Mouse (Mus musculus): ENCODE data around the gene Cyb5r1. TPM values are rescaled to one million over a fixed set of nuclear protein-coding genes. Genes with fewer than 3 reads are reported as not detected.
"Not testable (repeated sequence)": the region's sequence is repeated elsewhere in the genome, so short reads cannot be mapped to it uniquely, and the experiment has no call there.

Gene Cyb5r1
- total RNA-seq, 1 experiment from 2014 or later = 23.4 TPM

- no peak for ATAC-seq (replicated peaks; ENCODE audit: low read depth, poor library complexity, severe bottlenecking)
Measured at GRCm38 (mm10) chr1:134411706-134412629, 6.6 kb downstream of the Cyb5r1 start.

- ATAC-seq (replicated peaks; ENCODE audit: low read depth, poor library complexity, severe bottlenecking) = no peak
Measured at GRCm38 (mm10) chr1:134414038-134414437, 8.7 kb downstream of the Cyb5r1 start.

GRCm38 (mm10) chr1:134414501-134415167 is 9.3 kb downstream of the Cyb5r1 start:
- ATAC-seq (replicated peaks; ENCODE audit: low read depth, poor library complexity, severe bottlenecking) = peak; percentile 8

GRCm38 (mm10) chr1:134415168-134415831 is 9.9 kb downstream of the Cyb5r1 start, which contains the start of gene Adipor1:
Adipor1 (plus strand) TSS chr1:134415378.
- ATAC-seq (replicated peaks; ENCODE audit: low read depth, poor library complexity, severe bottlenecking) = peak; percentile 94

GRCm38 (mm10) chr1:134418414-134418975 is 13.1 kb downstream of the Cyb5r1 start:
- ATAC-seq (replicated peaks; ENCODE audit: low read depth, poor library complexity, severe bottlenecking) = no peak

- ATAC-seq (replicated peaks; ENCODE audit: low read depth, poor library complexity, severe bottlenecking) = no peak
Measured at GRCm38 (mm10) chr1:134419176-134419575, 13.8 kb downstream of the Cyb5r1 start.

GRCm38 (mm10) chr1:134419751-134420458 is 14.5 kb downstream of the Cyb5r1 start:
- peak; percentile 50 for ATAC-seq (replicated peaks; ENCODE audit: low read depth, poor library complexity, severe bottlenecking)

GRCm38 (mm10) chr1:134423911-134424310 is 18.6 kb downstream of the Cyb5r1 start:
- ATAC-seq (replicated peaks; ENCODE audit: low read depth, poor library complexity, severe bottlenecking) = no peak

- peak; percentile 92 for ATAC-seq (replicated peaks; ENCODE audit: low read depth, poor library complexity, severe bottlenecking)
Measured at GRCm38 (mm10) chr1:134426289-134426688, 20.9 kb downstream of the Cyb5r1 start.

- no peak for ATAC-seq (replicated peaks; ENCODE audit: low read depth, poor library complexity, severe bottlenecking)
Measured at GRCm38 (mm10) chr1:134433002-134433401, 27.6 kb downstream of the Cyb5r1 start.

GRCm38 (mm10) chr1:134433473-134433872 is 28.1 kb downstream of the Cyb5r1 start:
- ATAC-seq (replicated peaks; ENCODE audit: low read depth, poor library complexity, severe bottlenecking) = no peak

- peak; percentile 87 for ATAC-seq (replicated peaks; ENCODE audit: low read depth, poor library complexity, severe bottlenecking)
Measured at GRCm38 (mm10) chr1:134435414-134435813, 30.1 kb downstream of the Cyb5r1 start.

GRCm38 (mm10) chr1:134440437-134440836 is 35.1 kb downstream of the Cyb5r1 start:
- ATAC-seq (replicated peaks; ENCODE audit: low read depth, poor library complexity, severe bottlenecking) = no peak

- ATAC-seq (replicated peaks; ENCODE audit: low read depth, poor library complexity, severe bottlenecking) = not testable (repeated sequence)
Measured at GRCm38 (mm10) chr1:134441737-134442136, 36.4 kb downstream of the Cyb5r1 start.

GRCm38 (mm10) chr1:134442394-134442793 is 37.0 kb downstream of the Cyb5r1 start:
- no peak for ATAC-seq (replicated peaks; ENCODE audit: low read depth, poor library complexity, severe bottlenecking)

- not testable (repeated sequence) for ATAC-seq (replicated peaks; ENCODE audit: low read depth, poor library complexity, severe bottlenecking)
Measured at GRCm38 (mm10) chr1:134443288-134443687, 37.9 kb downstream of the Cyb5r1 start.

GRCm38 (mm10) chr1:134445418-134445817 is 40.1 kb downstream of the Cyb5r1 start:
- no peak for ATAC-seq (replicated peaks; ENCODE audit: low read depth, poor library complexity, severe bottlenecking)

GRCm38 (mm10) chr1:134448537-134448936 is 43.2 kb downstream of the Cyb5r1 start:
- ATAC-seq (replicated peaks; ENCODE audit: low read depth, poor library complexity, severe bottlenecking) = not testable (repeated sequence)

GRCm38 (mm10) chr1:134450201-134450600 is 44.8 kb downstream of the Cyb5r1 start:
- no peak for ATAC-seq (replicated peaks; ENCODE audit: low read depth, poor library complexity, severe bottlenecking)

- ATAC-seq (replicated peaks; ENCODE audit: low read depth, poor library complexity, severe bottlenecking) = peak; percentile 70
Measured at GRCm38 (mm10) chr1:134450986-134451385, 45.6 kb downstream of the Cyb5r1 start.

Measured in common myeloid progenitor, adult 5-6 weeks (primary cell).